Mouse (Mus musculus) stomach, postnatal 0 days (tissue): ENCODE data around the gene Tmem161a. TPM values are rescaled to one million over a fixed set of nuclear protein-coding genes. Genes with fewer than 3 reads are reported as not detected.
A peak's percentile ranks its signal among the peaks of the same experiment; 100 is the strongest.

Source experiments
- ATAC-seq: fragments of 200-750 bp; cut with Nextera tagmentation; 2 replicates; pipeline ENCODE4 v1.8.0; 2017; ENCODE audit not compliant: low FRiP score, low TSS enrichment
- DNase-seq: peaks from one replicate; pipeline ENCODE4 v3.0.0-alpha.2; 2016; ENCODE audit warnings: low spot score
- H3K27ac ChIP-seq: fragments of 300-500 bp; sonication (generic); replicated peaks from 2 replicates; pipeline ENCODE4 v1.5.1; 2014; ENCODE audit warnings: mild to moderate bottlenecking, control low read depth
- H3K27me3 ChIP-seq: fragments of 300-500 bp; sonication (generic); 2 replicates; pipeline ENCODE4 v1.6.1; 2014; ENCODE audit warnings: low read length; ENCODE audit not compliant: control insufficient read depth, insufficient read depth
- H3K36me3 ChIP-seq: fragments of 300-500 bp; sonication (generic); 2 replicates; pipeline ENCODE4 v1.6.1; 2014; ENCODE audit warnings: low read length, mixed read lengths; ENCODE audit not compliant: control insufficient read depth, insufficient read depth
- H3K4me1 ChIP-seq: fragments of 300-500 bp; sonication (generic); replicated peaks from 2 replicates; pipeline ENCODE4 v1.6.1; 2014; ENCODE audit warnings: antibody characterized with exemption; ENCODE audit not compliant: control insufficient read depth, insufficient read depth
- H3K4me2 ChIP-seq: fragments of 300-500 bp; sonication (generic); replicated peaks from 2 replicates; pipeline ENCODE4 v1.6.1; 2014; ENCODE audit warnings: low read depth, mild to moderate bottlenecking, control low read depth, moderate library complexity
- H3K4me3 ChIP-seq: fragments of 300-500 bp; sonication (generic); 2 replicates; pipeline ENCODE4 v1.5.1; 2014; ENCODE audit warnings: low read depth, low read length, control low read depth
- H3K9ac ChIP-seq: fragments of 300-500 bp; sonication (generic); 2 replicates; pipeline ENCODE4 v1.6.1; 2014; ENCODE audit warnings: mild to moderate bottlenecking, low read length, control low read depth, mixed read lengths
- H3K9me3 ChIP-seq: fragments of 300-500 bp; sonication (generic); 2 replicates; pipeline ENCODE4 v1.6.1; 2016; ENCODE audit warnings: low read length; ENCODE audit not compliant: control insufficient read depth
- CTCF ChIP-seq: IDR thresholded peaks from 2 replicates; pipeline ENCODE4 v1.5.1; 2016; ENCODE audit warnings: antibody characterized with exemption, low read depth, mild to moderate bottlenecking, moderate library complexity
- EP300 ChIP-seq: optimal IDR thresholded peaks from 2 replicates; pipeline ENCODE3; 2016; ENCODE audit warnings: antibody characterized with exemption
- WGBS: fragments of 180-500 bp; shearing (Covaris S2); extraction: QIAGEN DNeasy Blood & Tissue Kit; methylation state at CpG from one replicate; pipeline ENCODE4 v1.1.7; 2014; 5-methylcytosine and 5-hydroxymethylcytosine counted together
- polyA plus RNA-seq: library from polyadenylated mRNA; unstranded; fragments of >200 nt; fragmentation: Nextera tagmentation; extraction: Ambion mirVana; gene quantifications from 2 replicates; pipeline ENCODE4 v1.2.1, GENCODE M21; 2015

The Tmem161a gene
- polyA plus RNA-seq, 1 experiment from 2014 or later, result 38.2 TPM

GRCm38 (mm10) chr8:70219107-70219684 is 47.0 kb downstream of the Tmem161a start:
- no peak for DNase-seq
- TF ChIP-seq CTCF (no peak), EP300 (no peak)
- H3K36me3 ChIP-seq, result peaks cover under 1% of the 10 kb centered on the region; the same call in 1 of the 2 replicates
- no peaks in the 10 kb centered on the region for H3K4me1 ChIP-seq
- no peak overlapping the region for H3K9ac ChIP-seq
- WGBS, result 55% methylated on average over 5 of the region's 5 CpGs
- H3K4me2 ChIP-seq, result no peak overlapping the region
- no peaks in the 10 kb centered on the region for H3K9me3 ChIP-seq
- no peak for ATAC-seq
- no peaks in the 10 kb centered on the region for H3K27me3 ChIP-seq
- H3K4me3 ChIP-seq, result no peak overlapping the region
- H3K27ac ChIP-seq, result no peak overlapping the region

- no peak for ATAC-seq
- H3K4me1 ChIP-seq, result no peaks in the 10 kb centered on the region
- H3K36me3 ChIP-seq, result peaks cover 7% of the 10 kb centered on the region
- H3K27ac ChIP-seq, result no peak overlapping the region
- no peaks in the 10 kb centered on the region for H3K9me3 ChIP-seq
- no peak for DNase-seq
- 72% methylated on average over 8 of the region's 8 CpGs for WGBS
- H3K9ac ChIP-seq, result no peak overlapping the region
- H3K27me3 ChIP-seq, result no peaks in the 10 kb centered on the region
- no peak overlapping the region for H3K4me2 ChIP-seq
- H3K4me3 ChIP-seq, result no peak overlapping the region
- TF ChIP-seq CTCF (no peak), EP300 (no peak)
Observed at GRCm38 (mm10) chr8:70220236-70220840, 48.2 kb downstream of the Tmem161a start.

- TF ChIP-seq EP300 (no peak), CTCF (no peak)
- no peak for ATAC-seq
- DNase-seq, result no peak
- H3K36me3 ChIP-seq, result peaks cover 7% of the 10 kb centered on the region
- H3K4me3 ChIP-seq, result no peak overlapping the region
- WGBS, result 90% methylated on average over 3 of the region's 3 CpGs
- no peak overlapping the region for H3K9ac ChIP-seq
- no peaks in the 10 kb centered on the region for H3K27me3 ChIP-seq
- H3K9me3 ChIP-seq, result no peaks in the 10 kb centered on the region
- no peak overlapping the region for H3K27ac ChIP-seq
- H3K4me2 ChIP-seq, result no peak overlapping the region
- no peaks in the 10 kb centered on the region for H3K4me1 ChIP-seq
Observed at GRCm38 (mm10) chr8:70220911-70221310, 48.8 kb downstream of the Tmem161a start.

- Histone ChIP-seq H3K4me3 (no peak overlapping the region), H3K9ac (no peak overlapping the region), H3K4me2 (no peak overlapping the region), H3K27ac (no peak overlapping the region), H3K4me1 (no peaks in the 10 kb centered on the region), H3K9me3 (no peaks in the 10 kb centered on the region), H3K36me3 (peaks cover 7% of the 10 kb centered on the region), H3K27me3 (no peaks in the 10 kb centered on the region)
- no peak for DNase-seq
- no peak for TF ChIP-seq EP300
- no peak for TF ChIP-seq CTCF
- 91% methylated on average over 12 of the region's 12 CpGs for WGBS
- no peak for ATAC-seq
Observed at GRCm38 (mm10) chr8:70222041-70222440, 49.9 kb downstream of the Tmem161a start.

- no peak for ATAC-seq
- H3K36me3 ChIP-seq, result peaks cover 7% of the 10 kb centered on the region
- 49% methylated on average over 6 of the region's 6 CpGs for WGBS
Observed at GRCm38 (mm10) chr8:70223341-70223740, 51.2 kb downstream of the Tmem161a start.

GRCm38 (mm10) chr8:70227997-70228396 is 55.8 kb downstream of the Tmem161a start:
- no peak overlapping the region for H3K9ac ChIP-seq
- ATAC-seq (no peak), DNase-seq (no peak)
- no peaks in the 10 kb centered on the region for H3K9me3 ChIP-seq
- H3K27ac ChIP-seq, result no peak overlapping the region
- no peak for TF ChIP-seq EP300
- no peak for TF ChIP-seq CTCF
- H3K4me3 ChIP-seq, result no peak overlapping the region
- H3K36me3 ChIP-seq, result peaks cover 7% of the 10 kb centered on the region
- no peaks in the 10 kb centered on the region for H3K4me1 ChIP-seq
- H3K4me2 ChIP-seq, result no peak overlapping the region
- no peaks in the 10 kb centered on the region for H3K27me3 ChIP-seq
- 75% methylated on average over 4 of the region's 4 CpGs for WGBS

More at GRCm38 (mm10) chr8:70223341-70223740, 51.2 kb downstream of the Tmem161a start:
- Histone ChIP-seq H3K4me3 (no peak overlapping the region), H3K9ac (no peak overlapping the region), H3K27ac (no peak overlapping the region), H3K4me1 (no peaks in the 10 kb centered on the region), H3K4me2 (no peak overlapping the region), H3K9me3 (no peaks in the 10 kb centered on the region), H3K27me3 (no peaks in the 10 kb centered on the region)
- peak; percentile 51 for DNase-seq
- no peak for TF ChIP-seq EP300
- TF ChIP-seq CTCF, result peak; percentile 74
